Mouse (Mus musculus) common myeloid progenitor, adult 5-6 weeks (primary cell): ENCODE measurements around the gene Olfr1109. TPM values are rescaled to one million over a fixed set of nuclear protein-coding genes. Genes with fewer than 3 reads are reported as not detected.

Experiments
- ATAC-seq: replicated peaks from 2 replicates; pipeline ENCODE4 v1.8.0; 2016; ENCODE audit warnings: low read depth, mild to moderate bottlenecking, moderate TSS enrichment, inconsistent platforms; ENCODE audit not compliant: poor library complexity, severe bottlenecking
- total RNA-seq: library from RNA; stranded (forward); fragments of 200-1000, 187-1606 nt; gene quantifications from 2 replicates; pipeline ENCODE4 v1.2.3, GENCODE M21; 2017

The Olfr1109 gene
- not detected in 2 replicates for total RNA-seq

DNA sequence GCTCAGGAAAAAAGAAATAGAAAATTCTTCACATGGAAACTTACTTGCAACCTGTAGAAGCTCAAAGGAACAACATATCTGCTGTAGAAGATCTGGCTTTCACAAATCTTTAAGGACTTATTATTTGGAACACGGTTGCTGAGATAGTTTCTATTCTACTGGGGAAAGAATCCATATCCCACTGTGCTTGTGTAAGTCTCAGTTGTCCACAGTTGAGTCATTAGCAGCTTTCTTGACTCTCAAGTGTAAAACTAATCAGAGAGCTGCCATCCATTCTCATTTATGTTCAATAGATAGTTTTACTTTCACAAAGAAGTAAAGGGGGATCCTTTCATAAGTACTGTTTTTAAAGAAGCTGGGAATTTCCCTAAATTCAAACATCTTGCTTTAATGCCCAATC lies at the start of gene Olfr1109:
Gene Olfr1109 (minus strand): TSS at position 101 of the 400 bp plus-strand sequence.
- no peak for ATAC-seq

- ATAC-seq, result no peak
Measured at GRCm38 (mm10) chr2:87140200-87140599, 44.4 kb upstream of the Olfr1109 start, which contains the start of gene Olfr1110. TSS of gene Olfr1110 (minus strand) at chr2:87140300.

- ATAC-seq, result no peak
Measured at GRCm38 (mm10) chr2:87114467-87114866, 18.7 kb upstream of the Olfr1109 start, which contains the start of gene Olfr259. TSS of gene Olfr259 (minus strand) at chr2:87114567.

DNA sequence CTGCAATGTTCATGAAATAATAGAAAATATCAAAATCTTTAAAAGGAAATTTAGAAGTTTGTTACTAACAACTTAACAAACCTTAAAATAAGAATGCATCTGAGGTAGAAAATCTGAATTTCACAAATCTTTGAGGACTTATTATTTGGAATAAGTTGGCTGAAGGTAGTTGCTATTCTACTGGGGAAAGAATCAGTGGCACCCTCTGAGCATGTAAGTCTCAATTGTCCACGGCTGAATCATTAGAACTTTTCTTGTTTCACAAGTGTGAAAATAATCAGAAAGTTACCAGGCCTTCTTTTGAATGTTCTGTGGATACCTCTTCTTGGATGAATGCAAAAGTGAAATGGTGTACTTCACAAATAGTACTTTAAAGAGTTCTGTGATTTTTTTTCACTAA lies 20.1 kb downstream of the Olfr1109 start, which contains the start of gene Olfr1107:
Gene Olfr1107 (minus strand): TSS at position 101 of the 400 bp plus-strand sequence.
- ATAC-seq, result no peak

DNA sequence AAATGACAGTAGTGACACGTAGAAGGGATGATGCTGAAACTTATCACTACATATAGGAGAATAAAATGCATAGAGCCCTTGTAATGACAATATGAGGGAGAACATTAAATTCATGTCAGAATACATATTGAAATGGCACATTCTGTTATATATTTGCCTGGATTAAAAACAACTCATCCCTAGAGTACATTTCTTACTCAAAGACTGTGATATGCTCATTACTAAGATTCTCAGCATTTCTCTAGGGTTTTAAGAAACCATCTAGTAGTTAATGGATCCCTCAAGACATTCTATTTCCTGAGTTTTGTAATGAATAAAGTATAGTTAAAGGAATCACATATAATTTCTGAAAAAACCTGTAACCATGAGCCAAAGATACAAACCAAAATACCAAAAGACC lies 43.6 kb downstream of the Olfr1109 start, which contains the start of gene Olfr1106:
Gene Olfr1106 (minus strand): TSS at position 101 of the 400 bp plus-strand sequence.
- ATAC-seq, result no peak

Other genes starting within 250 kb of the Olfr1109 start
- not detected in 2 replicates for gene Olfr1095, start 244.3 kb downstream of the Olfr1109 start, total RNA-seq
- gene Gm13723, start 221.2 kb downstream of the Olfr1109 start, total RNA-seq, result not detected in 2 replicates
- not detected in 2 replicates for gene Olfr1097, start 203.8 kb downstream of the Olfr1109 start, total RNA-seq
- gene Olfr1098, start 171.5 kb downstream of the Olfr1109 start, total RNA-seq, result not detected in 2 replicates
- gene Olfr1099, start 135.3 kb downstream of the Olfr1109 start, total RNA-seq, result not detected in 2 replicates
- not detected in 2 replicates for gene Olfr1100, start 116.1 kb downstream of the Olfr1109 start, total RNA-seq
- not detected in 2 replicates for gene Olfr1101, start 104.8 kb downstream of the Olfr1109 start, total RNA-seq
- gene Olfr1102, start 97.6 kb downstream of the Olfr1109 start, total RNA-seq, result not detected in 2 replicates
- gene Olfr1104, start 68.9 kb downstream of the Olfr1109 start, total RNA-seq, result not detected in 2 replicates
- not detected in 2 replicates for gene Olfr1105, start 59.5 kb downstream of the Olfr1109 start, total RNA-seq
- gene Olfr1106, start 43.7 kb downstream of the Olfr1109 start, total RNA-seq, result not detected in 2 replicates
- gene Olfr1107, start 20.2 kb downstream of the Olfr1109 start, total RNA-seq, result not detected in 2 replicates
- gene Olfr259, start 18.6 kb upstream of the Olfr1109 start, total RNA-seq, result not detected in 2 replicates
- not detected in 2 replicates for gene Olfr1110, start 44.3 kb upstream of the Olfr1109 start, total RNA-seq
- gene Olfr1111, start 56.6 kb upstream of the Olfr1109 start, total RNA-seq, result not detected in 2 replicates
- not detected in 2 replicates for gene Olfr1112, start 91.8 kb upstream of the Olfr1109 start, total RNA-seq
- not detected in 2 replicates for gene Olfr1113, start 113.0 kb upstream of the Olfr1109 start, total RNA-seq
- gene Olfr1115, start 152.0 kb upstream of the Olfr1109 start, total RNA-seq, result not detected in 2 replicates
- not detected in 2 replicates for gene Olfr1116, start 171.5 kb upstream of the Olfr1109 start, total RNA-seq
- not detected in 2 replicates for gene Olfr1118, start 211.6 kb upstream of the Olfr1109 start, total RNA-seq